1 mouse cellular context compared by ENCODE assay signal in the genomic region with DNA sequence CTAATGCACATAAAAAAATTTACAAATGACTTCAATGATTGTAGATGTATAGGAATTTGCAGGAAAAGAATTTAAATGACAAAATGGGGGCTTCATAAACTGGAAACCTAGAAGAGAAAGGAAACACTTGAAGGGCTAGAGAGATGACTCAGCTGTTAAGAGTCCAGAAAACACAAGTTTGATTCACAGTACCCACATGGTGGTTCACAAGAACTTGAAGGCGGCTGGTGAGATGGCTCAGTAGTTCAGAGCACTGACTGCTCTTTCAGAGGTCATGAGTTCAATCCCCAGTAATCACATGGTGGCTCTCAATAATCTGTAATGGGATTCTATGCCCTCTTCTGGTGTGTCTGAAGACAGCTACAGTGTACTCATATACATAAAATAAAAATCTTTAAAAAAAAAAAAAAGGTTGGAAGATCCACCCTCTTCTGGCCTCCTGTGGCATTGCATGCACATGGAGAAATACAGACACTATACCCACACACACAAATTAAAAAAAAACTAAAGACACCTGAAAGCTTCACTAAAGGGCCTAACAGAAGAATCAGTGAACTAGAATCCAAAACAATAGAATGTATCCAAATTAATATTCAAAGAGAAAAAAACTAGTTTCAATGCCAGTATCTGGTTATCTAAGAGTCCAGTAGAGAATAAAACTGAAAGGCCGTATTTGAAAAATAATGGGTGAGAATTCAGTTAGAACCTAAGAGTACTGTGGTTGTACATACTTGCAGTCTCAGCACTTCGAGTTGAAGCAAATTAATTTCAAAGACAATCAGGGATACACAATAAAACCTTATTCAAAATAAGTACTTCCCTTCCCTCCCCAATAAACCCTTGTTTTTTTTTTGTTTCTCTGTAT.
TF ChIP-seq lines count a peak whose summit lies in the region.

No protein-coding gene starts in this region.

TF ChIP-seq in MEL, 35 proteins besides CTCF, POLR2A, EP300 and RAD21:
- TF ChIP-seq CHD2 (IDR thresholded peaks at IDR 0.05; ENCODE audit: low read length) (no peak), TAL1 (IDR thresholded peaks at IDR 0.05; ENCODE audit: low read length) (no peak), ZMIZ1 (IDR thresholded peaks at IDR 0.05; ENCODE audit: low read depth, low read length) (peak; percentile 22; the same call in 1 of the 2 replicates), ZNF384 (IDR thresholded peaks at IDR 0.05; ENCODE audit: low read depth, low read length) (peak; percentile 91), MYC (IDR thresholded peaks at IDR 0.05; ENCODE audit: low read depth, low read length) (0 out of 2 replicates have a peak, but pooled peaks have one; percentile 59), POLR2AphosphoS2 (IDR thresholded peaks at IDR 0.05; ENCODE audit: low read length) (peak; percentile 48; the same call in 1 of the 2 replicates)
TF ChIP-seq in MEL: peak in this region for 4.
